Mouse (Mus musculus) cortical plate, adult 2 months (tissue): Measurements from ENCODE around the gene March2.
"Not testable (repeated sequence)": the region's sequence is repeated elsewhere in the genome, so short reads cannot be mapped to it uniquely, and the experiment has no call there.

Experiments used
- CTCF ChIP-seq: fragments of 200-500 bp; IDR thresholded peaks from 2 replicates; pipeline ENCODE4 v1.5.1; 2011; ENCODE audit warnings: mild to moderate bottlenecking, control low read depth, low read length; ENCODE audit not compliant: insufficient read depth; ENCODE audit errors: extremely low read depth
- POLR2A ChIP-seq: fragments of 200-500 bp; IDR thresholded peaks from 2 replicates; pipeline ENCODE4 v1.6.1; 2011; ENCODE audit warnings: mild to moderate bottlenecking, low read length, control low read depth; ENCODE audit not compliant: insufficient read depth; ENCODE audit errors: extremely low read depth

DNA sequence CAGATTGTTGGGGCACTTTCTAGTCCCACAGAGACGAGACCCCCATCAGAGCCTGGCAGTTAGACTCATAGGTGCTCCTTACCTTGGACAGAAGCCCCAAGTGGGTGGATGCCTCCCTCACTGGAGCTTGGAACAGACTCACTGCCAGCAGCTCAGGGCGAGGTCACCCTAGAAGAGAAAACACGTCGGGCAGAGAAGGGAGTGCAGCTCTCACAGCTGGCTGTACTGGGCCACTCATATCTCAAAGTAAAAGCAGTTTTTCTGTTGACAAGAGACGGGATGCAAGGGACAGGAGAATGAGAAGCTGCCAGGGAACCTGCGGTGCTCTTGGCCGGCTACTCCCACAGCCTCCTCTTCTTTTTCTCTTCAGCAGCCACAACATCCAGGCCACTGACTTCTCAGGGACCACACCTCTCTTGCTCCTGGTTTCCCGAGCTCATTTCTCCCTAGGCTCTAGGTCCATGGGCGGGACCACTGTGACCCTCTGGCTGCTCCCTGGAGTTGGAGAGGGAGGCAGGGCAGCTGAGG, 14.2 kb upstream of the March2 start:
- TF ChIP-seq POLR2A, CTCF: not testable (repeated sequence)
